Mouse (Mus musculus) limb, embryonic 12.5 days (tissue): ENCODE measurements at regions not wholly inside any gene's neighbourhood (a gene's known extent, or its start where the extent isn't known, plus 50 kb on each side); places are given as distances from the start of the nearest gene placed in this dataset.
"Not testable (repeated sequence)": the region's sequence is repeated elsewhere in the genome, so short reads cannot be mapped to it uniquely, and the experiment has no call there.

Experiments used
- ATAC-seq: fragments of 200-750 bp; cut with Nextera tagmentation; 2 replicates; pipeline ENCODE4 v1.8.0; 2017; ENCODE audit warnings: low read depth, moderate TSS enrichment; ENCODE audit not compliant: insufficient number of reproducible peaks, insufficient read depth, low FRiP score, low TSS enrichment
- H3K27ac ChIP-seq: fragments of 300-500 bp; sonication (generic); 2 replicates; pipeline ENCODE4 v1.5.1; 2016; ENCODE audit warnings: mild to moderate bottlenecking, moderate library complexity
- H3K27me3 ChIP-seq: fragments of 300-500 bp; sonication (generic); 2 replicates; pipeline ENCODE4 v1.6.1; 2016; ENCODE audit warnings: mild to moderate bottlenecking, moderate library complexity
- H3K36me3 ChIP-seq: fragments of 300-500 bp; sonication (generic); 2 replicates; pipeline ENCODE4 v1.6.1; 2016; ENCODE audit warnings: mild to moderate bottlenecking, moderate library complexity
- H3K4me1 ChIP-seq: fragments of 300-500 bp; sonication (generic); replicated peaks from 2 replicates; pipeline ENCODE4 v1.6.1; 2016
- H3K4me2 ChIP-seq: fragments of 300-500 bp; sonication (generic); 2 replicates; pipeline ENCODE4 v1.6.1; 2016; ENCODE audit warnings: mild to moderate bottlenecking, moderate library complexity
- H3K4me3 ChIP-seq: fragments of 300-500 bp; sonication (generic); replicated peaks from 2 replicates; pipeline ENCODE4 v1.5.1; 2016; ENCODE audit warnings: mild to moderate bottlenecking
- H3K9ac ChIP-seq: fragments of 300-500 bp; sonication (generic); replicated peaks from 2 replicates; pipeline ENCODE4 v1.6.1; 2016; ENCODE audit warnings: mild to moderate bottlenecking, moderate library complexity
- H3K9me3 ChIP-seq: fragments of 300-500 bp; sonication (generic); 2 replicates; pipeline ENCODE4 v1.6.1; 2016; ENCODE audit warnings: mild to moderate bottlenecking, moderate library complexity
- WGBS: fragments of 180-500 bp; shearing (Covaris S2); methylation state at CpG from one replicate; pipeline ENCODE4 v1.1.7; 2016; 5-methylcytosine and 5-hydroxymethylcytosine counted together

- H3K4me3 ChIP-seq, H3K27ac ChIP-seq, H3K36me3 ChIP-seq, H3K9me3 ChIP-seq, H3K27me3 ChIP-seq, H3K4me2 ChIP-seq, ATAC-seq, H3K9ac ChIP-seq, H3K4me1 ChIP-seq: not testable (repeated sequence)
- 72% methylated on average over 3 of the region's 3 CpGs for WGBS
These were observed 409.1 kb downstream of the Trib2 start for GRCm38 (mm10) chr12:15407577-15407976.

- no peaks in the 10 kb centered on the region for H3K4me1 ChIP-seq
- H3K36me3 ChIP-seq = no peaks in the 10 kb centered on the region
- no peaks in the 10 kb centered on the region for H3K9me3 ChIP-seq
- no peak overlapping the region for H3K4me3 ChIP-seq
- no peak for ATAC-seq
- H3K9ac ChIP-seq = no peak overlapping the region
- H3K27ac ChIP-seq = no peak overlapping the region
- H3K27me3 ChIP-seq = no peaks in the 10 kb centered on the region
- WGBS = 83% methylated on average over 3 of the region's 3 CpGs
- H3K4me2 ChIP-seq = no peak overlapping the region
These were observed 424.1 kb downstream of the Trib2 start for GRCm38 (mm10) chr12:15392641-15393040.

GRCm38 (mm10) chr12:15388574-15388973 is 428.1 kb downstream of the Trib2 start:
- WGBS = 85% methylated on average over 1 of the region's 1 CpGs
- no peak overlapping the region for H3K4me3 ChIP-seq
- no peak overlapping the region for H3K4me2 ChIP-seq
- no peak overlapping the region for H3K9ac ChIP-seq
- no peak overlapping the region for H3K27ac ChIP-seq
- no peak for ATAC-seq
- no peaks in the 10 kb centered on the region for H3K4me1 ChIP-seq
- H3K36me3 ChIP-seq = no peaks in the 10 kb centered on the region
- H3K27me3 ChIP-seq = no peaks in the 10 kb centered on the region
- H3K9me3 ChIP-seq = no peaks in the 10 kb centered on the region

GRCm38 (mm10) chr12:15357808-15358207 is 458.9 kb downstream of the Trib2 start:
- no peaks in the 10 kb centered on the region for H3K9me3 ChIP-seq
- no peak overlapping the region for H3K4me3 ChIP-seq
- H3K4me2 ChIP-seq = no peak overlapping the region
- no peaks in the 10 kb centered on the region for H3K36me3 ChIP-seq
- no peak for ATAC-seq
- no peaks in the 10 kb centered on the region for H3K4me1 ChIP-seq
- H3K27me3 ChIP-seq = no peaks in the 10 kb centered on the region
- no peak overlapping the region for H3K9ac ChIP-seq
- no peak overlapping the region for H3K27ac ChIP-seq
- WGBS = 84% methylated on average over 1 of the region's 1 CpGs

- no peak overlapping the region for H3K4me3 ChIP-seq
- H3K9me3 ChIP-seq = no peaks in the 10 kb centered on the region
- ATAC-seq = no peak
- H3K27ac ChIP-seq = no peak overlapping the region
- H3K27me3 ChIP-seq = no peaks in the 10 kb centered on the region
- no peaks in the 10 kb centered on the region for H3K4me1 ChIP-seq
- WGBS = 84% methylated on average over 5 of the region's 5 CpGs
- H3K4me2 ChIP-seq = no peak overlapping the region
- no peak overlapping the region for H3K9ac ChIP-seq
- no peaks in the 10 kb centered on the region for H3K36me3 ChIP-seq
These were observed 495.8 kb downstream of the Trib2 start for GRCm38 (mm10) chr12:15320697-15321449.

- H3K36me3 ChIP-seq = no peaks in the 10 kb centered on the region
- H3K4me1 ChIP-seq = no peaks in the 10 kb centered on the region
- H3K9me3 ChIP-seq = no peaks in the 10 kb centered on the region
- ATAC-seq = no peak
- H3K27me3 ChIP-seq = no peaks in the 10 kb centered on the region
- no peak overlapping the region for H3K4me3 ChIP-seq
- no peak overlapping the region for H3K9ac ChIP-seq
- 67% methylated on average over 1 of the region's 1 CpGs for WGBS
- no peak overlapping the region for H3K27ac ChIP-seq
- H3K4me2 ChIP-seq = no peak overlapping the region
These were observed 497.1 kb downstream of the Trib2 start for GRCm38 (mm10) chr12:15319647-15320046.

- Histone ChIP-seq H3K4me3 (no peak overlapping the region), H3K27ac (no peak overlapping the region), H3K4me1 (no peaks in the 10 kb centered on the region), H3K27me3 (no peaks in the 10 kb centered on the region), H3K4me2 (no peak overlapping the region), H3K36me3 (no peaks in the 10 kb centered on the region), H3K9me3 (no peaks in the 10 kb centered on the region), H3K9ac (no peak overlapping the region)
- no peak for ATAC-seq
- WGBS = 86% methylated on average over 2 of the region's 2 CpGs
These were observed 521.8 kb downstream of the Trib2 start for GRCm38 (mm10) chr12:15294898-15295297.

- ATAC-seq = no peak
- 85% methylated on average over 1 of the region's 1 CpGs for WGBS
- H3K27ac ChIP-seq = no peak overlapping the region
These were observed 554.6 kb downstream of the Trib2 start for GRCm38 (mm10) chr12:15262165-15262564.

GRCm38 (mm10) chr12:15261604-15262003 is 555.1 kb downstream of the Trib2 start:
- no peaks in the 10 kb centered on the region for H3K27me3 ChIP-seq
- no peak overlapping the region for H3K27ac ChIP-seq
- no peak overlapping the region for H3K9ac ChIP-seq
- ATAC-seq = no peak
- H3K36me3 ChIP-seq = no peaks in the 10 kb centered on the region
- no peaks in the 10 kb centered on the region for H3K4me1 ChIP-seq
- H3K4me2 ChIP-seq = no peak overlapping the region
- no peak overlapping the region for H3K4me3 ChIP-seq
- WGBS = 94% methylated on average over 1 of the region's 1 CpGs
- no peaks in the 10 kb centered on the region for H3K9me3 ChIP-seq

More at GRCm38 (mm10) chr12:15262165-15262564, 554.6 kb downstream of the Trib2 start:
- no peaks in the 10 kb centered on the region for H3K4me1 ChIP-seq
- no peaks in the 10 kb centered on the region for H3K36me3 ChIP-seq
- no peaks in the 10 kb centered on the region for H3K9me3 ChIP-seq
- H3K4me2 ChIP-seq = no peak overlapping the region
- H3K27me3 ChIP-seq = no peaks in the 10 kb centered on the region
- H3K4me3 ChIP-seq = no peak overlapping the region
- H3K9ac ChIP-seq = no peak overlapping the region

- Histone ChIP-seq H3K4me2 (no peak overlapping the region), H3K4me1 (no peaks in the 10 kb centered on the region), H3K27me3 (no peaks in the 10 kb centered on the region), H3K27ac (no peak overlapping the region), H3K9me3 (no peaks in the 10 kb centered on the region), H3K9ac (no peak overlapping the region), H3K4me3 (no peak overlapping the region), H3K36me3 (no peaks in the 10 kb centered on the region)
- ATAC-seq = no peak
- WGBS = 66% methylated on average over 2 of the region's 2 CpGs
These were observed 555.8 kb downstream of the Trib2 start for GRCm38 (mm10) chr12:15260907-15261415.

- H3K4me1 ChIP-seq = no peaks in the 10 kb centered on the region
- ATAC-seq = no peak
- no peak overlapping the region for H3K4me2 ChIP-seq
- no peaks in the 10 kb centered on the region for H3K36me3 ChIP-seq
- 72% methylated on average over 4 of the region's 4 CpGs for WGBS
- no peak overlapping the region for H3K27ac ChIP-seq
- no peaks in the 10 kb centered on the region for H3K27me3 ChIP-seq
- no peak overlapping the region for H3K4me3 ChIP-seq
- no peak overlapping the region for H3K9ac ChIP-seq
- no peaks in the 10 kb centered on the region for H3K9me3 ChIP-seq
These were observed 571.8 kb downstream of the Trib2 start for GRCm38 (mm10) chr12:15244966-15245365.
